Mouse (Mus musculus) small intestine, adult 2 months (tissue): ENCODE results near the gene Atg9b.

Experiments
- CTCF ChIP-seq: fragments of 200-500 bp; IDR thresholded peaks from 2 replicates; pipeline ENCODE4 v1.5.1; 2012; ENCODE audit warnings: low read depth, mild to moderate bottlenecking, control low read depth, inconsistent platforms, low read length, moderate library complexity, mixed read lengths; ENCODE audit not compliant: insufficient replicate concordance, insufficient read length; ENCODE audit errors: extremely low read depth
- POLR2A ChIP-seq: fragments of 200-500 bp; IDR thresholded peaks from 2 replicates; pipeline ENCODE4 v1.6.1; 2012; ENCODE audit warnings: low read depth, mild to moderate bottlenecking, control low read depth, inconsistent platforms, low read length, moderate library complexity

DNA sequence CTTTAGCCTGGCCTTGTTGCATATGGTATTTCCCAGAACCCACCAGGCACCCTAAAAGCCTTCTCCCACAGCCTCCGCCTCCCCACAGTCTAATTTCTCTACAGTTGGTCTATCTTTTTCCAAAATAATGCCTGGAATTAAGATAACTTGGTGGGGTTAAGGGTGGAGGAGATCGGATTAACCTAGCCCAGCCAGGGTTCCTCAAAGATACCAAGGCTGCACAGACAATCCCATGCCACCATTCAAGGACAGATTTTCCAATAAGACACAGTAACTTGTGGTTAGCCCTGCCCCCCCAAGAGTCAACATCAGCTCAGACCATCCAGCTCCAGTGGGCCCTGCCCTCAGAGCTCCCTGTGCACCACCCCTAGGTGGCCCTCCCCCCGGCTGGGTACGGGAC lies 11.4 kb downstream of the Atg9b start:
- TF ChIP-seq CTCF (no peak), POLR2A (no peak)
